Mouse (Mus musculus) heart, adult 8-10 months (tissue): ENCODE data around the gene Spag6. TPM values are rescaled to one million over a fixed set of nuclear protein-coding genes. Genes with fewer than 3 reads are reported as not detected.

Experiments
- total RNA-seq, 4 experiments: library from RNA; stranded (reverse); gene quantifications; 2 replicates each; pipeline ENCODE4 v1.2.4; 2022

The Spag6 gene
- total RNA-seq, 4 experiments from 2014 or later = 0.38 to 0.65 (median 0.49) TPM; not detected in 1

Other genes with a start within 250 kb of the Spag6 start
- gene Commd3, start 21.6 kb upstream of the Spag6 start, total RNA-seq = 100 to 1,000 TPM in 1 of 4 experiments, 10 to 100 TPM in 3; 88.6 to 108 (median 96.9) TPM
- 10 to 100 TPM; 51.9 to 74.4 (median 64.3) TPM for gene Bmi1, start 17.0 kb upstream of the Spag6 start, total RNA-seq